In the genomic region with DNA sequence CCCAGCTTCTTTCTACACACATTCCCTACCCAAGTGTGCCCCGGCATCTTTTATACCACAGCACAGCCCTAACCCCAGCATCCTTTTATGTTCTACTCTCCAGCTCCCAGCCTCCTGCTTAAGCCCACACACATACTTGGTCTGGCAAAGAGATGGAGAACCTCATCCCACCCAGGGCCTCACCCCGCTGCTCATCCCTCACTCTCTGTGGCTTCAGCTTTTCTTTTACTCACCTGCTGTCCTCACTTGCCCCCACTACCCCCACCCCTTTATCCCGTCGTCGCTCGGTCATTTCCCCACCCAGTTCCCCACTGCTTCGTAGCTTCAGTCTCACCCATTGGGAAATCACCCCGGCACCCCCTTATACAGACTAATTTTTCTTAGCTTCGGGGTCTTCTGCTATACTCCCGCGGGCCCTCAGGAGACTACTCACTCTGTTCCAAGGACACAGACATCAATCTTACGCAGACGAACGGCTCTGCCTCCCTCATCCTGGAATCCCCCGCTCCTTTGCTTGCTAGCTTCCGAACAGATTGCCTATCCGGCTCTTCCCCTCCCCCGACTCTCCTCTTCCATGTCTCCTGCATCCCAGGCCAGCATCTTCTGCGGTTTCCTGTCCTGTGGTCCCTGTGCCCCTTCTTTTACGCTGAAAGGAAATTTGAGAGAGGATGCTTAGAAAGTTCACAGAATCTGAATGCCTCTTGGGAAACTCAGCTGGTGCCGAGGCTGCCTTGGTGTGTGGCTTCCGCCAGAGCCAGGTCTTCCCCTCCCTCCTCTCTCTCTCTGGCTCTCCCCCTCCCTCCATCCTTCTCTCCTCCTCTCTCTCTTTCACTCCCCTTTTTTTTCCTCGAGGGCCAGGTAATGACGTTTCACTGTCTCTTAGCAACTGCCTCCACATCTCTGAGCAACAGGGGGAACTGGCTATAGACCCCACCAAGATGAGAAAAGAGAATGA, we compare ENCODE assay signal across 9 mouse cellular contexts. TPM values are rescaled to one million over a fixed set of nuclear protein-coding genes. Genes with fewer than 3 reads are reported as not detected.
DNase-seq lines count a peak whose midpoint lies in the region; ATAC-seq lines count a peak whose summit lies in the region.
"Had no signal": no experiment of that assay in that cellular context is flagged by ENCODE, and none has a peak within 500 bp of the region (broad histone marks: within the 10 kb centered on the region; RNA-seq: fewer than 3 reads in every experiment).

No protein-coding gene starts in this region.

- peaks cover 6% of the 10 kb centered on the region; the same call in 1 of the 2 replicates for H3K27me3 ChIP-seq in heart, embryonic 14.5 days (ENCODE audit: control insufficient read depth, insufficient read depth, low read length)
- H3K27me3 ChIP-seq in neural tube, embryonic 12.5 days (replicated peaks): no peaks in the 10 kb centered on the region

- H3K4me3 ChIP-seq in heart, embryonic 14.5 days (ENCODE audit: control insufficient read depth in 1 of 2, insufficient read depth in 1 of 2, low read depth in 1 of 2, low read length in 2 of 2): no peak overlapping the region; a peak in 1 of 4 replicates
- H3K4me3 ChIP-seq in neural tube, embryonic 12.5 days: peak overlapping the region; percentile 37

- no peak overlapping the region for H3K9ac ChIP-seq in heart, embryonic 14.5 days (ENCODE audit: low read length)
- H3K9ac ChIP-seq in neural tube, embryonic 12.5 days: peak overlapping the region; percentile 54

- no peak overlapping the region for H3K27ac ChIP-seq in heart, embryonic 14.5 days (replicated peaks in 1 of 2; ENCODE audit: control insufficient read depth in 1 of 2, insufficient read depth in 1 of 2, low read depth in 2 of 2, low read length in 2 of 2)
- H3K27ac ChIP-seq in neural tube, embryonic 12.5 days: no peak overlapping the region

- H3K9me3 ChIP-seq in heart, embryonic 14.5 days (ENCODE audit: control insufficient read depth, low read length): no peaks in the 10 kb centered on the region
- no peaks in the 10 kb centered on the region for H3K9me3 ChIP-seq in neural tube, embryonic 12.5 days

- H3K4me2 ChIP-seq in heart, embryonic 14.5 days (ENCODE audit: low read length): peak overlapping the region; percentile 57
- peak overlapping the region; percentile 66 for H3K4me2 ChIP-seq in neural tube, embryonic 12.5 days (replicated peaks)

- peaks cover 0 to 3% of the 10 kb centered on the region in 2 experiments; a peak in 1 of 4 replicates for H3K4me1 ChIP-seq in heart, embryonic 14.5 days (ENCODE audit: control insufficient read depth in 2 of 2, insufficient read depth in 2 of 2, low read length in 2 of 2)
- peaks cover 10% of the 10 kb centered on the region for H3K4me1 ChIP-seq in neural tube, embryonic 12.5 days

- no peaks in the 10 kb centered on the region for H3K36me3 ChIP-seq in heart, embryonic 14.5 days (ENCODE audit: control insufficient read depth, insufficient read depth, low read length)
- no peaks in the 10 kb centered on the region for H3K36me3 ChIP-seq in neural tube, embryonic 12.5 days

- DNase-seq in cerebellum, adult 11 months: no peak
- peak; percentile 52 for DNase-seq in embryo, embryonic 11 days
- peak; percentile 39 to 44 for DNase-seq in layer of hippocampus, postnatal 25 days (ENCODE audit: extremely low spot score in 1 of 2, low spot score in 1 of 2)
- no peak for DNase-seq in ovary, postnatal 10 days (ENCODE audit: low spot score)
- no peak for DNase-seq in thymus, adult 18-20 months

- ATAC-seq in cerebellum, adult (ENCODE audit: insufficient number of reproducible peaks, low FRiP score, low TSS enrichment): peak; percentile 54; the same call in 1 of the 2 replicates
- ATAC-seq in heart, embryonic 14.5 days (ENCODE audit: insufficient number of reproducible peaks, insufficient read depth, low FRiP score, low read depth): no peak
- peak; percentile 82 for ATAC-seq in neural tube, embryonic 12.5 days (ENCODE audit: low FRiP score, low read depth)

- 5% methylated on average over 24 of the region's 24 CpGs for WGBS in heart, embryonic 14.5 days
- WGBS in neural tube, embryonic 12.5 days: 2% methylated on average over 24 of the region's 24 CpGs

RNA-seq across cellular contexts. Expression of gene Lrrc55, which starts 1.3 kb away (rescaled TPM):
- 0.20 and 0.53 TPM in 2 replicates for polyA plus RNA-seq in heart, embryonic 14.5 days (2014; fragmentation: Nextera tagmentation; extraction: Ambion mirVana)
- total RNA-seq in layer of hippocampus, postnatal 25 days (2021): 10 to 100 TPM; 15.0 to 19.1 TPM
- polyA plus RNA-seq in neural tube, embryonic 12.5 days (2016; fragmentation: Nextera tagmentation; extraction: Ambion mirVana): 2.1 and 2.9 TPM in 2 replicates
- polyA plus RNA-seq: C2C12 had no signal

Comparison
In these comparisons a context has a peak if more than half of its experiments do, and no peak if none do; other contexts are left out.
1. DNase-seq: peak in embryo, embryonic 11 days (single experiment) and layer of hippocampus, postnatal 25 days (2 of 2); none in cerebellum, adult 11 months (single experiment), ovary, postnatal 10 days (single experiment) and thymus, adult 18-20 months (0 of 2).